Mouse (Mus musculus): Measurements from ENCODE around the gene Olfr60. TPM values are rescaled to one million over a fixed set of nuclear protein-coding genes. Genes with fewer than 3 reads are reported as not detected.

Gene Olfr60
- polyA plus RNA-seq, 1 experiment, result not detected

DNA sequence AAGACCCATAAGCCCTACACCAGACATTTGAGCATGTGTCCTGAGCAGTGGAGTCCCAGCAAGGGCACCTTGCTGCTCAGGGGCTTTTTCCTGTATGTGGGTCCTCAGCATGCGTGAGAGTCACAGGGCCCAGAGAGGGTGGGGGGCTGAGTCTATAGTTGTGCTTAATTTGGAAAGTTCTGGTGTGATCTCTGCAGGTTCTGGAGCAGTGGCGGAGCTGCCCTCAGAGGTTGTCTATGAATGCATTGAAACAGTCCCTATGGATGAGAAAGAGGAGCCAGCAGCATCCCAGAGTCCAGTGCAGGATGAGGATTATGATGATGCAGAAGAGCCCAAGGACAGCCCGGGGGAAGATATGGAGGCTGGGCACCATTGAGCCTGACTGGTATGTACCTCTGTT lies 62.1 kb downstream of the Olfr60 start:
- Histone ChIP-seq H3K27me3 (ENCODE audit: control insufficient read depth, insufficient read depth, insufficient read length) (no peaks in the 10 kb centered on the region), H3K4me3 (no peak overlapping the region), H3K79me2 (ENCODE audit: control insufficient read depth, insufficient read depth) (no peaks in the 10 kb centered on the region), H3K36me3 (ENCODE audit: control insufficient read depth, insufficient read depth) (no peaks in the 10 kb centered on the region), H3ac (ENCODE audit: control insufficient read depth, insufficient read length) (no peak overlapping the region), H3K4me2 (ENCODE audit: low read depth) (no peak overlapping the region)
- no peak for TF ChIP-seq POLR2A (IDR thresholded peaks at IDR 0.05; ENCODE audit: insufficient read length, low read depth)
- no peak for TF ChIP-seq SRF (IDR thresholded peaks at IDR 0.05; ENCODE audit: control insufficient read depth, insufficient read length, low read depth)

DNA sequence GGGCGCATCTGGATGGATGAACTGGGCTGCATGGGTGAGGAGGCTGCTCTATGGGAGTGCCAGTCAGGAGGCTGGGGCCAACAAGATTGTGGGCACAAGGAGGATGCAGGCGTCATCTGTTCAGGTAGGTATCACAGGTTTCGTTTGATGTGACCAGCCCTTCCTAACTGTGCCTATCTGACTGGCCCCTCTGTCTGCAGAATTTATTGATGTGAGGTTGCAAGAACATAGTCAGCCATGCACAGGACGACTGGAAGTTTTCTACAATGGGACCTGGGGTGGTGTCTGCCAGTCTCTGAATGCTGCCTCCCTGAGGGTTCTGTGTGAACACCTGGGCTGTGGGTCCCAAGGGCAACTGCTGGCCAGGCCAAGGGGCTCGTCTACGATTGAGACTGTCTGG lies 64.6 kb downstream of the Olfr60 start:
- TF ChIP-seq CEBPB (IDR thresholded peaks at IDR 0.05; ENCODE audit: insufficient read depth, poor library complexity, severe bottlenecking) (no peak), MYOD1 (IDR thresholded peaks at IDR 0.05; ENCODE audit: control insufficient read depth in 1 of 3, insufficient read length in 2 of 3, low read depth in 2 of 3) (no peak), USF1 (IDR thresholded peaks at IDR 0.05; ENCODE audit: low read depth) (no peak), REST (IDR thresholded peaks at IDR 0.05; ENCODE audit: insufficient read depth, insufficient read length) (no peak), MYOG (IDR thresholded peaks at IDR 0.05; ENCODE audit: control insufficient read depth in 1 of 3, insufficient read depth in 1 of 3, insufficient read length in 2 of 3, low read depth in 2 of 3) (no peak), E2F4 (IDR thresholded peaks at IDR 0.05; ENCODE audit: insufficient read depth) (no peak), TCF3 (IDR thresholded peaks at IDR 0.05; ENCODE audit: insufficient read length, low read depth) (no peak), MAX (IDR thresholded peaks at IDR 0.05; ENCODE audit: low read depth) (no peak), SRF (IDR thresholded peaks at IDR 0.05; ENCODE audit: control insufficient read depth, insufficient read length, low read depth) (no peak), POLR2A (IDR thresholded peaks at IDR 0.05; ENCODE audit: insufficient read length, low read depth) (no peak), TCF12 (IDR thresholded peaks at IDR 0.05; ENCODE audit: insufficient read depth, poor library complexity, severe bottlenecking) (no peak), POLR2AphosphoS2 (IDR thresholded peaks at IDR 0.05; ENCODE audit: insufficient read length, low read depth) (no peak)
- H3ac ChIP-seq (ENCODE audit: control insufficient read depth, insufficient read length), result no peak overlapping the region
- H3K79me2 ChIP-seq (ENCODE audit: control insufficient read depth, insufficient read depth), result no peaks in the 10 kb centered on the region
- no peak overlapping the region for H3K4me2 ChIP-seq (ENCODE audit: low read depth)
- no peaks in the 10 kb centered on the region for H3K36me3 ChIP-seq (ENCODE audit: control insufficient read depth, insufficient read depth)
- H3K27me3 ChIP-seq (ENCODE audit: control insufficient read depth, insufficient read depth, insufficient read length), result no peaks in the 10 kb centered on the region
- H3K4me3 ChIP-seq, result no peak overlapping the region

DNA sequence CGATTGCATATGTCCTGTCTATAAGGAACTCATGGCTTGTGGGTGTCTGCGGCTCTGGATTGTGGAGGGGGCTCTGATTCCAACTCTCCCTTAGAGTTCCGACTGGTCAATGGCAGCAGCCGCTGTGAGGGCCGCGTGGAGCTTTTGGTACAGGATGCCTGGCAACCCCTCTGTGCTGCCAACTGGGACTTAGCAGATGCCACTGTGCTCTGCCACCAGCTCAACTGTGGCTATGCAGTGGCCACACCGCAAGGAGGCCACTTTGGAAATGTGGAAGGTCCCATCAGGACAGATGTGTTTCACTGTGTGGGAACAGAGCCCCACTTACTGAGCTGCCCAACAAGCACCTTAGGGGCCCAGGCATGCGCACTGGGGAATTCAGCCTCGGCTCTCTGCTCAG lies 65.7 kb downstream of the Olfr60 start:
- Histone ChIP-seq H3K4me3 (no peak overlapping the region), H3K79me2 (ENCODE audit: control insufficient read depth, insufficient read depth) (no peaks in the 10 kb centered on the region), H3K4me2 (ENCODE audit: low read depth) (no peak overlapping the region), H3K27me3 (ENCODE audit: control insufficient read depth, insufficient read depth, insufficient read length) (no peaks in the 10 kb centered on the region), H3ac (ENCODE audit: control insufficient read depth, insufficient read length) (no peak overlapping the region), H3K36me3 (ENCODE audit: control insufficient read depth, insufficient read depth) (no peaks in the 10 kb centered on the region)
- no peak for TF ChIP-seq E2F4 (IDR thresholded peaks at IDR 0.05; ENCODE audit: insufficient read depth)

Other genes with a start within 250 kb of the Olfr60 start
- 7.0 TPM for gene Paox, start 245.9 kb downstream of the Olfr60 start, polyA plus RNA-seq (2012; fragmentation: generic; extraction: Trizol)
- 125 TPM for gene Echs1, start 245.2 kb downstream of the Olfr60 start, polyA plus RNA-seq (2012; fragmentation: generic; extraction: Trizol)
- 23.3 TPM for gene Mtg1, start 224.1 kb downstream of the Olfr60 start, polyA plus RNA-seq (2012; fragmentation: generic; extraction: Trizol)
- not detected for gene Sprn, start 206.8 kb downstream of the Olfr60 start, polyA plus RNA-seq (2012; fragmentation: generic; extraction: Trizol)
- not detected for gene Olfr522, start 196.9 kb downstream of the Olfr60 start, polyA plus RNA-seq (2012; fragmentation: generic; extraction: Trizol)
- gene Olfr523, start 188.5 kb downstream of the Olfr60 start, polyA plus RNA-seq (2012; fragmentation: generic; extraction: Trizol), result not detected
- gene Olfr524, start 155.7 kb downstream of the Olfr60 start, polyA plus RNA-seq (2012; fragmentation: generic; extraction: Trizol), result not detected
- not detected for gene Cd163l1, start 143.4 kb downstream of the Olfr60 start, polyA plus RNA-seq (2012; fragmentation: generic; extraction: Trizol)
- 0.12 TPM for gene 5830411N06Rik, start 114.4 kb downstream of the Olfr60 start, polyA plus RNA-seq (2012; fragmentation: generic; extraction: Trizol)
- not detected for gene Olfr525, start 40.8 kb downstream of the Olfr60 start, polyA plus RNA-seq (2012; fragmentation: generic; extraction: Trizol)
- not detected for gene Olfr527, start 27.7 kb downstream of the Olfr60 start, polyA plus RNA-seq (2012; fragmentation: generic; extraction: Trizol)
- not detected for gene Olfr530, start 14.7 kb upstream of the Olfr60 start, polyA plus RNA-seq (2012; fragmentation: generic; extraction: Trizol)
- not detected for gene Olfr531, start 41.2 kb upstream of the Olfr60 start, polyA plus RNA-seq (2012; fragmentation: generic; extraction: Trizol)
- not detected for gene Olfr532, start 60.0 kb upstream of the Olfr60 start, polyA plus RNA-seq (2012; fragmentation: generic; extraction: Trizol)
- not detected for gene Olfr533, start 101.7 kb upstream of the Olfr60 start, polyA plus RNA-seq (2012; fragmentation: generic; extraction: Trizol)
- not detected for gene Olfr535, start 122.5 kb upstream of the Olfr60 start, polyA plus RNA-seq (2012; fragmentation: generic; extraction: Trizol)
- 0.05 TPM for gene Olfr536, start 145.7 kb upstream of the Olfr60 start, polyA plus RNA-seq (2012; fragmentation: generic; extraction: Trizol)
- not detected for gene Olfr538, start 206.2 kb upstream of the Olfr60 start, polyA plus RNA-seq (2012; fragmentation: generic; extraction: Trizol)
- gene Olfr46, start 239.6 kb upstream of the Olfr60 start, polyA plus RNA-seq (2012; fragmentation: generic; extraction: Trizol), result not detected